7 mouse cellular contexts compared by ENCODE assay signal in the genomic region with DNA sequence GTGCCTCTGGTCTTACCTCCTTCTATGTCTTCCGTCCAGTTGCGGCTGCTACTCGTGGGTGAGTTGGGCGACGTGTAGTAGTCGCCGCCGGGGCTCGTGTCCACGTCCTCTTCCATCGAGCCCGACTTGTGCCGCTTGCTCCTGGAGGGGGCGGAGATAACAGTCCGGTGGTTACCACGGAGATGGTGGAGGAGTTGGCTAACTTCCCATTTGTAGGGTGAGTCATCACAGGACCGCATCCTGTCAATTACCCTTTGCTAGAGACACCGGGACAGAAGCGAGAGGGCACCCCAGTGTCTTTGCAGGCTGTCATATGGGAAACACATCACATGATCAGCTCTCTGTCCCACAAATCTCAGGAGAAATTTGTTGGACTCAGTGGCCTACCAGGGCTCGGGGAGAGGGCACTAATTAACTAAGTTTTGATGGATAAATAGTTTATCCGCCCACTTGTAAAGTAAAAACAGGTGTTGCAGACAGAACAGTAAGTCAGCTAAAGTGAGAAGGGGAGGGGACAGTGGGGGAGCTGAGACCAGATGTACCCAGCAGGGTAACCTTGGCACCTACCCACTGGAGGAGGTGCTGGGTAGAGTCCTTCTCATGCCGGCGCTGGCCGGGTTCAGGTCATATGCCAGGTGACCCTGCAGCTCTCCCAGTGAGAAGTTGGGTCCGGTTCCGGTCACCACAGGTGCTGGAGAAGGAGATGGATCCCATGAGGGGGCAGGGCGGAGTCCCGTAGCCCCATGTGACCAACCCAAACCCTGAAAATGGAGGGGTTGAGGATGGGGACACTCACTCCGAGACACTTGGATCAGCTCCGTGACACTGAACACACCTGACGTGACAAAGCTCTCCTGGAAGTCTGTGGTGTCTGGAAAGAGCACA. TPM values are rescaled to one million over a fixed set of nuclear protein-coding genes. Genes with fewer than 3 reads are reported as not detected.
DNase-seq lines count a peak whose midpoint lies in the region; ATAC-seq lines count a peak whose summit lies in the region.

No protein-coding gene starts in this region.

- ATAC-seq in heart, embryonic 13.5 days (ENCODE audit: extremely low read depth, insufficient number of reproducible peaks, low FRiP score, low TSS enrichment) = no peak
- ATAC-seq in kidney, embryonic 15.5 days (replicated peaks; ENCODE audit: low FRiP score) = no peak; the same call in 1 of the 2 replicates
- ATAC-seq in neural tube, embryonic 13.5 days (ENCODE audit: low read depth) = no peak; the same call in 1 of the 2 replicates

- peaks cover 96% of the 10 kb centered on the region for H3K4me1 ChIP-seq in heart, embryonic 13.5 days
- peaks cover 92% of the 10 kb centered on the region for H3K4me1 ChIP-seq in kidney, embryonic 15.5 days
- peaks cover 87% of the 10 kb centered on the region for H3K4me1 ChIP-seq in neural tube, embryonic 13.5 days (replicated peaks)

- DNase-seq in ES-CJ7 (ENCODE audit: low read depth, low spot score) = peak; percentile 69
- DNase-seq in adrenal gland, adult 2 months = peak; percentile 95
- DNase-seq in embryo, embryonic 9.5 days (ENCODE audit: extremely low spot score) = peak; percentile 55
- peak; percentile 91 to 94 for DNase-seq in lung, adult 18-20 months

- no peaks in the 10 kb centered on the region for H3K9me3 ChIP-seq in heart, embryonic 13.5 days
- H3K9me3 ChIP-seq in kidney, embryonic 15.5 days (replicated peaks) = no peaks in the 10 kb centered on the region
- H3K9me3 ChIP-seq in neural tube, embryonic 13.5 days = no peaks in the 10 kb centered on the region

- H3K9ac ChIP-seq in heart, embryonic 13.5 days = peak overlapping the region; percentile 71
- H3K9ac ChIP-seq in kidney, embryonic 15.5 days = no peak overlapping the region
- peak overlapping the region; percentile 61 for H3K9ac ChIP-seq in neural tube, embryonic 13.5 days

- WGBS in heart, embryonic 13.5 days = 19% methylated on average over 31 of the region's 31 CpGs
- WGBS in kidney, embryonic 15.5 days = 25% methylated on average over 31 of the region's 31 CpGs
- WGBS in neural tube, embryonic 13.5 days = 26% methylated on average over 31 of the region's 31 CpGs

- peaks cover 65% of the 10 kb centered on the region for H3K36me3 ChIP-seq in heart, embryonic 13.5 days
- H3K36me3 ChIP-seq in kidney, embryonic 15.5 days = peaks cover 57% of the 10 kb centered on the region
- peaks cover 48% of the 10 kb centered on the region for H3K36me3 ChIP-seq in neural tube, embryonic 13.5 days

- peak overlapping the region; percentile 45 for H3K4me3 ChIP-seq in heart, embryonic 13.5 days
- peak overlapping the region; percentile 23 for H3K4me3 ChIP-seq in kidney, embryonic 15.5 days (replicated peaks)
- peak overlapping the region; percentile 27 for H3K4me3 ChIP-seq in neural tube, embryonic 13.5 days

- peak overlapping the region; percentile 65 for H3K4me2 ChIP-seq in heart, embryonic 13.5 days
- peak overlapping the region; percentile 48 for H3K4me2 ChIP-seq in kidney, embryonic 15.5 days
- peak overlapping the region; percentile 49 for H3K4me2 ChIP-seq in neural tube, embryonic 13.5 days

- H3K27me3 ChIP-seq in heart, embryonic 13.5 days (replicated peaks) = peaks cover 4% of the 10 kb centered on the region; the same call in 1 of the 2 replicates
- no peaks in the 10 kb centered on the region for H3K27me3 ChIP-seq in kidney, embryonic 15.5 days
- peaks cover 22% of the 10 kb centered on the region for H3K27me3 ChIP-seq in neural tube, embryonic 13.5 days

- peak overlapping the region; percentile 98 for H3K27ac ChIP-seq in heart, embryonic 13.5 days (replicated peaks)
- peak overlapping the region; percentile 84 for H3K27ac ChIP-seq in kidney, embryonic 15.5 days
- peak overlapping the region; percentile 67 for H3K27ac ChIP-seq in neural tube, embryonic 13.5 days (replicated peaks)

RNA-seq across cellular contexts. Expression of a gene that starts 14.9 kb away (rescaled TPM):
- 1 to 10 TPM; 1.4 to 1.6 TPM for total RNA-seq in adrenal gland, adult 2 months (2021)
- 4.5 and 5.4 TPM in 2 replicates for polyA plus RNA-seq in adrenal gland, adult 2 months (2012; rRNA removed)
- 2.7 and 3.1 TPM in 2 replicates for polyA plus RNA-seq in heart, embryonic 13.5 days (2015; fragmentation: Nextera tagmentation; extraction: Ambion mirVana)
- polyA plus RNA-seq in kidney, embryonic 15.5 days (2015; fragmentation: Nextera tagmentation; extraction: Ambion mirVana) = 26.0 and 29.4 TPM in 2 replicates
- 1.8 and 3.1 TPM in 2 replicates for polyA plus RNA-seq in neural tube, embryonic 13.5 days (2015; fragmentation: Nextera tagmentation; extraction: Ambion mirVana)

RNA-seq across cellular contexts. Expression of a gene that starts 19.0 kb away (rescaled TPM):
- 1 to 10 TPM in 1 of 2 experiments, not detected in 1; 1.4 TPM for total RNA-seq in adrenal gland, adult 2 months (2021)
- polyA plus RNA-seq in adrenal gland, adult 2 months (2012; rRNA removed) = 2.5 and 4.4 TPM in 2 replicates
- 0.82 and 1.1 TPM in 2 replicates for polyA plus RNA-seq in heart, embryonic 13.5 days (2015; fragmentation: Nextera tagmentation; extraction: Ambion mirVana)
- 1.6 and 2.1 TPM in 2 replicates for polyA plus RNA-seq in kidney, embryonic 15.5 days (2015; fragmentation: Nextera tagmentation; extraction: Ambion mirVana)
- polyA plus RNA-seq in neural tube, embryonic 13.5 days (2015; fragmentation: Nextera tagmentation; extraction: Ambion mirVana) = 1.3 and 2.5 TPM in 2 replicates

RNA-seq across cellular contexts. Expression of a gene that starts 23.5 kb away (rescaled TPM):
- 1 to 10 TPM; 1.8 to 2.5 TPM for total RNA-seq in adrenal gland, adult 2 months (2021)
- 2.9 and 6.7 TPM in 2 replicates for polyA plus RNA-seq in adrenal gland, adult 2 months (2012; rRNA removed)
- 2.1 and 2.3 TPM in 2 replicates for polyA plus RNA-seq in heart, embryonic 13.5 days (2015; fragmentation: Nextera tagmentation; extraction: Ambion mirVana)
- polyA plus RNA-seq in kidney, embryonic 15.5 days (2015; fragmentation: Nextera tagmentation; extraction: Ambion mirVana) = 2.5 and 4.1 TPM in 2 replicates
- polyA plus RNA-seq in neural tube, embryonic 13.5 days (2015; fragmentation: Nextera tagmentation; extraction: Ambion mirVana) = 5.2 and 8.2 TPM in 2 replicates

RNA-seq across cellular contexts. Expression of a gene that starts 23.6 kb away (rescaled TPM):
- total RNA-seq in adrenal gland, adult 2 months (2021) = 10 to 100 TPM; 39.6 to 54.3 TPM
- polyA plus RNA-seq in adrenal gland, adult 2 months (2012; rRNA removed) = 125 and 132 TPM in 2 replicates
- 69.7 and 73.6 TPM in 2 replicates for polyA plus RNA-seq in heart, embryonic 13.5 days (2015; fragmentation: Nextera tagmentation; extraction: Ambion mirVana)
- polyA plus RNA-seq in kidney, embryonic 15.5 days (2015; fragmentation: Nextera tagmentation; extraction: Ambion mirVana) = 79.7 and 82.2 TPM in 2 replicates
- 72.2 and 75.2 TPM in 2 replicates for polyA plus RNA-seq in neural tube, embryonic 13.5 days (2015; fragmentation: Nextera tagmentation; extraction: Ambion mirVana)

RNA-seq across cellular contexts. Expression of a gene that starts 29.5 kb away (rescaled TPM):
- total RNA-seq in adrenal gland, adult 2 months (2021) = 10 to 100 TPM; 40.7 to 45.0 TPM
- 95.6 and 103 TPM in 2 replicates for polyA plus RNA-seq in adrenal gland, adult 2 months (2012; rRNA removed)
- polyA plus RNA-seq in heart, embryonic 13.5 days (2015; fragmentation: Nextera tagmentation; extraction: Ambion mirVana) = 72.2 and 78.1 TPM in 2 replicates
- 105 and 114 TPM in 2 replicates for polyA plus RNA-seq in kidney, embryonic 15.5 days (2015; fragmentation: Nextera tagmentation; extraction: Ambion mirVana)
- polyA plus RNA-seq in neural tube, embryonic 13.5 days (2015; fragmentation: Nextera tagmentation; extraction: Ambion mirVana) = 105 and 112 TPM in 2 replicates
